Mouse (Mus musculus): ENCODE measurements around the gene Cat. TPM values are rescaled to one million over a fixed set of nuclear protein-coding genes. Genes with fewer than 3 reads are reported as not detected.

Gene Cat
- total and polyA plus RNA-seq, 2 experiments from 2014 or later = 76.8 to 143 TPM

DNA sequence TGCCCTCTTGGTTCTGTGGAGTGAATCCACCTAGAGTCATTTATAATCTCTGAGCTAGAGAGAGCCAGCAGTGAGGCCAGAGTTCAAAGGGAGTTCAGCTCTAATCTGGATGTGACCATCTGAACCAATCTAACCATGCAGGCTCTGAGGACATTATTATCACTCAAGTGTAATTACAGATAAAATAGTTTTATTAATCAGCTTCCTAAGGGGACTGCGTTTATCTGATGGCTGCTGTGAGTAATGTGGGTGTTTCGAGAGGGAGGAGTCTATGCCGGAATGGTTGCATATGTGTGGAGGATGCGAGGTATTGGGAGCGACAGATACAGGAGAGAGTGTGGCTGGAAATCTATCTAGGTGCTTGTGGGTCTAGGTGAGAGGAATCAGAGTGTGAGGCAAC lies 71.6 kb downstream of the Cat start:
- Histone ChIP-seq H3K9ac (replicated peaks; ENCODE audit: low read depth, low read length) (no peak overlapping the region), H3K4me2 (ENCODE audit: low read depth, low read length) (no peak overlapping the region), H3K4me1 (ENCODE audit: control insufficient read depth, insufficient read depth) (no peaks in the 10 kb centered on the region), H3K27me3 (ENCODE audit: control insufficient read depth, insufficient read depth, low read length) (no peaks in the 10 kb centered on the region), H3K9me3 (replicated peaks; ENCODE audit: control insufficient read depth, low read length) (no peaks in the 10 kb centered on the region), H3K27ac (ENCODE audit: low read depth) (no peak overlapping the region), H3K4me3 (ENCODE audit: low read depth, low read length) (no peak overlapping the region), H3K36me3 (replicated peaks; ENCODE audit: control insufficient read depth, insufficient read depth, low read length) (no peaks in the 10 kb centered on the region)
- ATAC-seq (ENCODE audit: insufficient read depth, low read depth) (no peak), DNase-seq (ENCODE audit: low spot score) (no peak)
- no peak for TF ChIP-seq CTCF (IDR thresholded peaks at IDR 0.05; ENCODE audit: low read depth)
- no peak for TF ChIP-seq EP300 (IDR thresholded peaks at IDR 0.05; ENCODE audit: low read depth)
- WGBS = 59% methylated on average over 5 of the region's 5 CpGs

DNA sequence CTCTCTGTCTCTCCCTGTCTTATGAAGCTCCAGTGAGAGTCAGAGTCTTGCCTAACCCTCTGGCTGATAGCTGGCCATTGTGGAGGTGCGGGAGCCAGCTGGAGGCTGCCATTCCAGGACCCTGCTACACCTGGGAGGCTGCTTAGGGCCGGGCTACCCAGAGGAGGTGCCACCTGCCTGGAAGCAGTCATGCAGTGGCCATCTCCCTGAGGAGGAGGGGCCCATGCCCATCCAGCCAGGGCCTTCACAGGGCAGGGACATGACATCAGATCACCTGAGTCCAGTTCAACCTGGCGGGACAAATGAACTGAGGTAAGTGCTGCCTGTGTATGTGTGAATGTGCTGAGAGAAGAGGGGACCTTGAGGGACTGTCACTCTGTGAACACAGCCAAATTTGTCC lies 73.1 kb downstream of the Cat start:
- Histone ChIP-seq H3K9ac (replicated peaks; ENCODE audit: low read depth, low read length) (no peak overlapping the region), H3K4me1 (ENCODE audit: control insufficient read depth, insufficient read depth) (no peaks in the 10 kb centered on the region), H3K4me3 (ENCODE audit: low read depth, low read length) (no peak overlapping the region), H3K27me3 (ENCODE audit: control insufficient read depth, insufficient read depth, low read length) (no peaks in the 10 kb centered on the region), H3K4me2 (ENCODE audit: low read depth, low read length) (no peak overlapping the region), H3K27ac (ENCODE audit: low read depth) (no peak overlapping the region), H3K9me3 (replicated peaks; ENCODE audit: control insufficient read depth, low read length) (no peaks in the 10 kb centered on the region), H3K36me3 (replicated peaks; ENCODE audit: control insufficient read depth, insufficient read depth, low read length) (no peaks in the 10 kb centered on the region)
- 74% methylated on average over 3 of the region's 3 CpGs for WGBS
- ATAC-seq (ENCODE audit: insufficient read depth, low read depth) (no peak), DNase-seq (ENCODE audit: low spot score) (no peak)
- TF ChIP-seq EP300 (IDR thresholded peaks at IDR 0.05; ENCODE audit: low read depth) = no peak
- TF ChIP-seq CTCF (IDR thresholded peaks at IDR 0.05; ENCODE audit: low read depth) = no peak

- 64% methylated on average over 6 of the region's 6 CpGs for WGBS
- Histone ChIP-seq H3K9ac (replicated peaks; ENCODE audit: low read depth, low read length) (no peak within 1 kb of the TSS), H3K4me3 (ENCODE audit: low read depth, low read length) (no peak within 1 kb of the TSS), H3K36me3 (replicated peaks; ENCODE audit: control insufficient read depth, insufficient read depth, low read length) (no peaks in the 10 kb centered on the region), H3K27me3 (ENCODE audit: control insufficient read depth, insufficient read depth, low read length) (no peaks in the 10 kb centered on the region), H3K4me2 (ENCODE audit: low read depth, low read length) (no peak within 1 kb of the TSS), H3K27ac (ENCODE audit: low read depth) (no peak within 1 kb of the TSS), H3K9me3 (replicated peaks; ENCODE audit: control insufficient read depth, low read length) (no peaks in the 10 kb centered on the region), H3K4me1 (ENCODE audit: control insufficient read depth, insufficient read depth) (no peaks in the 10 kb centered on the region)
- TF ChIP-seq EP300 (IDR thresholded peaks at IDR 0.05; ENCODE audit: low read depth) = no peak
- TF ChIP-seq CTCF (IDR thresholded peaks at IDR 0.05; ENCODE audit: low read depth) = no peak
- ATAC-seq (ENCODE audit: insufficient read depth, low read depth) = no peak
- no peak for DNase-seq (ENCODE audit: low spot score)
Measured at GRCm38 (mm10) chr2:103411348-103411747, 73.6 kb downstream of the Cat start, which contains the start of gene Elf5. Elf5 (plus strand) TSS chr2:103411688.

GRCm38 (mm10) chr2:103406239-103406638 lies 78.7 kb downstream of the Cat start:
- WGBS = 73% methylated on average over 3 of the region's 3 CpGs

More at GRCm38 (mm10) chr2:103406239-103406638, 78.7 kb downstream of the Cat start:
- no peak overlapping the region for H3K9ac ChIP-seq (replicated peaks; ENCODE audit: low read depth, low read length)
- no peak for DNase-seq (ENCODE audit: low spot score)
- no peak overlapping the region for H3K4me2 ChIP-seq (ENCODE audit: low read depth, low read length)
- TF ChIP-seq EP300 (IDR thresholded peaks at IDR 0.05; ENCODE audit: low read depth) = no peak
- no peaks in the 10 kb centered on the region for H3K27me3 ChIP-seq (ENCODE audit: control insufficient read depth, insufficient read depth, low read length)
- no peak overlapping the region for H3K4me3 ChIP-seq (ENCODE audit: low read depth, low read length)
- no peaks in the 10 kb centered on the region for H3K9me3 ChIP-seq (replicated peaks; ENCODE audit: control insufficient read depth, low read length)
- ATAC-seq (ENCODE audit: insufficient read depth, low read depth) = no peak
- H3K4me1 ChIP-seq (ENCODE audit: control insufficient read depth, insufficient read depth) = no peaks in the 10 kb centered on the region
- H3K27ac ChIP-seq (ENCODE audit: low read depth) = no peak overlapping the region
- H3K36me3 ChIP-seq (replicated peaks; ENCODE audit: control insufficient read depth, insufficient read depth, low read length) = no peaks in the 10 kb centered on the region

Other genes starting within 250 kb of the Cat start
- 3.7 and 4.6 TPM in 2 replicates for gene Ehf, start 181.9 kb downstream of the Cat start, total RNA-seq (2014; rRNA removed; ENCODE audit: low replicate concordance)
- 0.23 TPM in 1 of 2 replicates, not detected in the other for gene Ehf, start 181.9 kb downstream of the Cat start, polyA plus RNA-seq (2015; fragmentation: Nextera tagmentation; extraction: Ambion mirVana)
- gene Elf5, start 73.5 kb downstream of the Cat start, total RNA-seq (2014; rRNA removed; ENCODE audit: low replicate concordance) = not detected in 2 replicates
- not detected in 2 replicates for gene Elf5, start 73.5 kb downstream of the Cat start, polyA plus RNA-seq (2015; fragmentation: Nextera tagmentation; extraction: Ambion mirVana)
- 45.9 and 53.4 TPM in 2 replicates for gene Abtb2, start 81.2 kb upstream of the Cat start, total RNA-seq (2014; rRNA removed; ENCODE audit: low replicate concordance)
- gene Abtb2, start 81.2 kb upstream of the Cat start, polyA plus RNA-seq (2015; fragmentation: Nextera tagmentation; extraction: Ambion mirVana) = 12.3 and 12.6 TPM in 2 replicates